ENCODE assay signal across 20 mouse cellular contexts in the genomic region with DNA sequence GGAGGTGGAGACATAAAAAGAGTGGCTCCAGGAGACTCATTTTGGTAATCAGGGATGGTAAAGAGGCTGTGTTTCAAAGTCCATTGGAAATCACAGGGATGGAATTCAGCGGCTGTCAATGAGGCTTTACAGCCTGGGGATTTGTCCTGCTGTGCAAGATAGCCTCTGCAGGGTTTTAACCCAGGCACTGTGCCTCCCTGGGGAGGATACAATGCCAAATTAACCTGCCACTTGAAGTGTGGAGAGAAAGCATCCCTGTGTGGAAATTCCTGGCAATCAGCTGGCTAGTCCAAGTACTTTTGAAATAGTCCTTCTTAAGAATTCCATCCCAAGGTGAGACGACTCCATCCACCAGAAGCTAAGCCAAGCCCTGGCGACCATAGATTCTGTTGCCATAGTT.
"Had no signal": no experiment of that assay in that cellular context is flagged by ENCODE, and none has a peak within 500 bp of the region (broad histone marks: within the 10 kb centered on the region; RNA-seq: fewer than 3 reads in every experiment).

No protein-coding gene starts in this region.

- DNase-seq: lung, embryonic 14.5 days; lung, postnatal 10 days; lung, postnatal 4 days; midbrain, embryonic 14.5 days; retina, postnatal 1 day; right cerebral cortex, adult 18-20 months; right cerebral cortex, postnatal 25 days; right cerebral cortex, postnatal 4 days; spleen, adult 18-20 months; thymus, adult 2 months; thymus, postnatal 25 days; thymus, postnatal 4 days had no signal

- H3K27me3 ChIP-seq: midbrain, embryonic 12.5 days; neural tube, embryonic 15.5 days; stomach, embryonic 15.5 days had no signal

- H3K36me3 ChIP-seq: midbrain, embryonic 10.5 days; midbrain, embryonic 12.5 days; neural tube, embryonic 13.5 days; neural tube, embryonic 15.5 days; stomach, embryonic 15.5 days had no signal

- H3K9ac ChIP-seq: lung, embryonic 14.5 days; midbrain, embryonic 12.5 days; neural tube, embryonic 13.5 days; neural tube, embryonic 15.5 days; stomach, embryonic 15.5 days had no signal

- H3K4me3 ChIP-seq: midbrain, embryonic 10.5 days; midbrain, embryonic 12.5 days; myocyte; neural tube, embryonic 13.5 days; neural tube, embryonic 15.5 days; stomach, embryonic 15.5 days had no signal

- H3K4me1 ChIP-seq: stomach, embryonic 15.5 days had no signal

- ATAC-seq: midbrain, embryonic 16.5 days had no signal

- H3K27ac ChIP-seq: midbrain, embryonic 10.5 days; midbrain, embryonic 12.5 days; neural tube, embryonic 13.5 days; neural tube, embryonic 15.5 days; stomach, embryonic 15.5 days; stomach, postnatal 0 days had no signal
